Mouse (Mus musculus) liver, postnatal 0 days (tissue): ENCODE measurements around the gene Erh. TPM values are rescaled to one million over a fixed set of nuclear protein-coding genes. Genes with fewer than 3 reads are reported as not detected.

Experiments
- ATAC-seq: fragments of 200-750 bp; cut with Nextera tagmentation; 2 replicates; pipeline ENCODE4 v1.8.0; 2017; ENCODE audit warnings: mild to moderate bottlenecking, moderate library complexity
- DNase-seq: peaks from one replicate; pipeline ENCODE4 v3.0.0-alpha.2; 2016
- H3K27ac ChIP-seq: fragments of 300-500 bp; sonication (generic); 2 replicates; pipeline ENCODE4 v1.5.1; 2014; ENCODE audit warnings: antibody characterized with exemption, moderate library complexity, mild to moderate bottlenecking, low read depth
- H3K27me3 ChIP-seq: fragments of 300-500 bp; sonication (generic); 2 replicates; pipeline ENCODE4 v1.6.1; 2014; ENCODE audit warnings: low read length, control low read depth, mixed read lengths; ENCODE audit not compliant: insufficient read depth
- H3K36me3 ChIP-seq: fragments of 300-500 bp; sonication (generic); replicated peaks from 2 replicates; pipeline ENCODE4 v1.6.1; 2014; ENCODE audit warnings: mild to moderate bottlenecking, control low read depth, low read length, moderate library complexity, mixed read lengths; ENCODE audit not compliant: insufficient read depth
- H3K4me1 ChIP-seq: fragments of 300-500 bp; sonication (generic); 2 replicates; pipeline ENCODE4 v1.6.1; 2014; ENCODE audit warnings: antibody characterized with exemption, mild to moderate bottlenecking, control low read depth; ENCODE audit not compliant: insufficient read depth
- H3K4me2 ChIP-seq: fragments of 300-500 bp; sonication (generic); 2 replicates; pipeline ENCODE4 v1.6.1; 2014; ENCODE audit warnings: low read depth, mild to moderate bottlenecking, low read length, moderate library complexity, mixed read lengths
- H3K4me3 ChIP-seq: fragments of 300-500 bp; sonication (generic); 2 replicates; pipeline ENCODE4 v1.5.1; 2014; ENCODE audit warnings: low read depth, low read length
- H3K9ac ChIP-seq: fragments of 300-500 bp; sonication (generic); replicated peaks from 2 replicates; pipeline ENCODE4 v1.6.1; 2014; ENCODE audit warnings: mild to moderate bottlenecking, moderate library complexity
- H3K9me3 ChIP-seq: fragments of 300-500 bp; sonication (generic); 2 replicates; pipeline ENCODE4 v1.6.1; 2016; ENCODE audit warnings: mild to moderate bottlenecking, control low read depth, low read length, mixed read lengths
- CTCF ChIP-seq: sonication (generic); IDR thresholded peaks from 2 replicates; pipeline ENCODE4 v1.5.1; 2016; ENCODE audit warnings: antibody characterized with exemption, low read depth
- EP300 ChIP-seq: IDR thresholded peaks from 2 replicates; pipeline ENCODE4 v1.6.1; 2016; ENCODE audit warnings: antibody characterized with exemption, low read depth, mild to moderate bottlenecking
- WGBS: fragments of 180-500 bp; shearing (Covaris S2); extraction: QIAGEN DNeasy Blood & Tissue Kit; methylation state at CpG from one replicate; pipeline ENCODE4 v1.1.7; 2014; ENCODE audit not compliant: insufficient replicate concordance; 5-methylcytosine and 5-hydroxymethylcytosine counted together
- polyA plus RNA-seq: library from polyadenylated mRNA; unstranded; fragments of >200 nt; fragmentation: Nextera tagmentation; extraction: Ambion mirVana; gene quantifications from 2 replicates; pipeline ENCODE4 v1.2.1, GENCODE M21; 2015

The Erh gene
- polyA plus RNA-seq, 1 experiment from 2014 or later, result 92.2 TPM

DNA sequence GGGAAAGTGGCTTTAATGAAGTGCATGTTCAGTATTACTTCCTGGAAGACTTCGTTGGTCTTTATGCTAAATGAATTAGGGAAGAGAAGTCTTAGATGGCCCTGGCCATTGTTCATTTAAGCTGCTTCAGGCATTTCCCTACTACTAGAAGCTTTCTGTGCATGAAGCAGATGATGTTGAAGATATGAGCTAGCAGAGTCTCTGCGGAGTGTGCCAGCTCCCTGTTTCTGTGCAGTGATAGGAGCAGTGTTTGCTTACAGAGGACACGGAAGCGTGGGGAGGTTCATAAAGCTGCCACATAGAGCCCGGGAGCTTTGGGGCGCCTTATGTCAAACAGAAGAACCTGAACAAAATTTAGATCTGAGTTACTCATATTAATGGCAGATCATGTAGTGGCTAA, 14.5 kb upstream of the Erh start:
- TF ChIP-seq EP300 (no peak), CTCF (no peak)
- Histone ChIP-seq H3K36me3 (peaks cover 7% of the 10 kb centered on the region), H3K4me2 (no peak overlapping the region), H3K27ac (no peak overlapping the region), H3K27me3 (no peaks in the 10 kb centered on the region), H3K4me3 (no peak overlapping the region), H3K4me1 (peaks cover 20% of the 10 kb centered on the region), H3K9me3 (no peaks in the 10 kb centered on the region), H3K9ac (no peak overlapping the region)
- WGBS, result 58% methylated on average over 6 of the region's 6 CpGs
- ATAC-seq (no peak), DNase-seq (no peak)

DNA sequence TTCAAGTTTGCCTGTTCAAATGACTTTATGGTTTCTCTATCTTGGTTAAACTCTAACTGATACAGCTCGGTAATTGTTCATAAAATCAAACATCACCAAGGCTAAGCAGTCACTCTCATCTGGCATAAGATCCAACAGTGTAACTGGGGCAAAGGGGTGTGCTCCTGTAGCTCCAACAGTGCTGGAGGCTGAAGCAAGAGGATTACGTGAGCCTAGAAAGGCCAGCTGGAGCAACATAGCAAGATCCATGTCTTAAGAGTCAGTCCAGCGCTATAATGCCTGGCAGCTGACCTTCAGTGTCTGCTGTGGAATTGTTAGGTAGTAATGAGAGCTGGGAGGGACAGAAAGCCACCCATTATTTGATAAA, 10.5 kb upstream of the Erh start:
- Histone ChIP-seq H3K36me3 (peaks cover 2% of the 10 kb centered on the region; the same call in 1 of the 2 replicates), H3K9me3 (no peaks in the 10 kb centered on the region), H3K9ac (no peak overlapping the region), H3K27ac (peak overlapping the region; percentile 65), H3K4me3 (no peak overlapping the region), H3K4me2 (peak overlapping the region; percentile 51; the same call in 1 of the 2 replicates), H3K27me3 (no peaks in the 10 kb centered on the region), H3K4me1 (peaks cover 12% of the 10 kb centered on the region; the same call in 1 of the 2 replicates)
- ATAC-seq (peak; percentile 70), DNase-seq (no peak)
- TF ChIP-seq CTCF, result no peak
- no peak for TF ChIP-seq EP300
- 73% methylated on average over 3 of the region's 3 CpGs for WGBS

DNA sequence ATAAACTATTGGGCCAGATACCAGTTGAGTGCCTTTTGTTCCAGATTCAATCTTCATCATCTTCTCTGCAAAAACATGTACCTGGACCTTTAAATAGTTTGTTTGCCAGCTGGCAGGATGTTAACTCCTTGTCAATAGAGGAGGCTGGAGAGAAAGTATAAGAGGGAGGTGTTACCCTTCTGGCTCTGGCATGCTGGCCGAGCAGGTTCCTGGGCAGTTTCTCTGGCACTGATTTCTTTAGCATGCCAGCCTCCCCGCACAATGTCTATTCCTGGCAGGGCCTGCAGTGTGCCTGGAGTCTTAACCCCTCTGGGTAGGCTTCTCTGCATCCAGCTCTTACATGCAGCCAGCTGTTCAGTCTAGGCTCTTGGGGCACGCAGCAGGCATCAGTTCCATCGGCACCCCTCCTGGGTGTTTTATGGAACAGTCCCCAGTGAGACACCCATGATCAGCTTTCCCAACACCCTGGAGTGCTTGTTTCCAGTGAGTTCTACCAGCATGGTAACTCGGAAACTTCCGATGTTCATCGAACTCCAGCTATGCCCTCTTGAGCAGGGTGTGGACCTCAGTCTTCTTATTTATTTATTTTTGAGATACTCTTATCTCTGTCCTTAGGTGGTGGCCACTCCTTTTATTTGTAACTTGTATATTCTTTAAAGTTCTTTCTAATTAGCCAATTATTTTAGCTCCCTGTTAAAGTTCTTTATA, 10.0 kb upstream of the Erh start:
- peak; percentile 91 for ATAC-seq
- 76% methylated on average over 7 of the region's 7 CpGs for WGBS
- H3K9me3 ChIP-seq, result no peaks in the 10 kb centered on the region
- H3K9ac ChIP-seq, result no peak overlapping the region
- H3K4me1 ChIP-seq, result peaks cover 12% of the 10 kb centered on the region; the same call in 1 of the 2 replicates
- H3K36me3 ChIP-seq, result peaks cover 2% of the 10 kb centered on the region; the same call in 1 of the 2 replicates
- no peaks in the 10 kb centered on the region for H3K27me3 ChIP-seq
- no peak overlapping the region for H3K4me3 ChIP-seq
- H3K27ac ChIP-seq, result peak overlapping the region; percentile 65
- peak; percentile 37 for DNase-seq
- TF ChIP-seq CTCF, result no peak
- no peak for TF ChIP-seq EP300
- peak overlapping the region; percentile 51 for H3K4me2 ChIP-seq

DNA sequence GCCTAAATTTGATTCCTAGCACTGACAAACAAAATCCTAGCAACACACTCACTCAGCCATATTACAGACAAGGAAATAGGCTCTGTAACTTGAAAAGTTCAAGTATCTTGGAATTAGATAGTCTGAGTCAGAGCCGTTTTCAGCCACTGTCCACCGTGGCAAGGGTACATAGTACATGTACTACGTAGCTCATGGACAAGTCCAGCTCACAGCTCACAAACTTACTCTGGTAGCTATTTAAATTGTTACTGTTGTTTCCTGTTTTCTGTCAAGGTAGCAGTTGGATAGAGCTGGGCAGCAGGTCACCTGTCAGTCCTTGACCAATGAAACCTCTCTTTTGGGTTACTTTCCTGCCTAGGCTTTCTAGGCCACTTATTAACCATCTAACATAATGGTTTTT, 2.2 kb upstream of the Erh start:
- peaks cover 7% of the 10 kb centered on the region for H3K36me3 ChIP-seq
- H3K4me3 ChIP-seq, result 0 out of 2 replicates have a peak overlapping the region, but pooled peaks have one; percentile 84
- H3K9me3 ChIP-seq, result no peaks in the 10 kb centered on the region
- 76% methylated on average over 3 of the region's 3 CpGs for WGBS
- H3K4me2 ChIP-seq, result peak overlapping the region; percentile 97
- DNase-seq, result no peak
- no peaks in the 10 kb centered on the region for H3K27me3 ChIP-seq
- TF ChIP-seq EP300 (no peak), CTCF (no peak)
- no peak overlapping the region for H3K9ac ChIP-seq
- ATAC-seq, result no peak
- H3K27ac ChIP-seq, result no peak overlapping the region
- H3K4me1 ChIP-seq, result peaks cover 28% of the 10 kb centered on the region

DNA sequence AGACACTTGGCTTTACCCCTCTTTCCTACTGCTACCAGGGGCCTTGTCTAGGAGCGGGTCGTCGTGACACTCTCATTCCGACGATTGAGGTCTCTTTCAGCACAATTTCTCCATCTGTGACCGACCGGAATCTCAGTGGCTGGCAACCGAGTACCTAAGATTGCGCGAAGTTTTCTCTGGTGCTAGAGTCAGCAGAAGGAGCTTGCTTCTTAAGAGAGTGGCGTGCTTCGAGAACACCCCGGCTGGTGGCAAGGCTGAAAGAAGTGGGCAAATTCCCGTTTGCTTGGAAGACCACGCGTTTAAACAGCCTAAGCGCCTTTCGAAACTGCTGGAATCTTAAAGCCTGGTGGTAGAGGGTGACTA, 346 bp upstream of the Erh start:
- H3K27me3 ChIP-seq, result no peaks in the 10 kb centered on the region
- H3K36me3 ChIP-seq, result peaks cover 25% of the 10 kb centered on the region
- H3K4me3 ChIP-seq, result peak overlapping the region; percentile 84
- peak overlapping the region; percentile 86 for H3K27ac ChIP-seq
- peak overlapping the region; percentile 93 for H3K9ac ChIP-seq
- DNase-seq (no peak), ATAC-seq (no peak)
- H3K9me3 ChIP-seq, result no peaks in the 10 kb centered on the region
- TF ChIP-seq EP300, result no peak
- no peak for TF ChIP-seq CTCF
- 4% methylated on average over 18 of the region's 18 CpGs for WGBS
- H3K4me2 ChIP-seq, result peak overlapping the region; percentile 97
- peaks cover 28% of the 10 kb centered on the region for H3K4me1 ChIP-seq

DNA sequence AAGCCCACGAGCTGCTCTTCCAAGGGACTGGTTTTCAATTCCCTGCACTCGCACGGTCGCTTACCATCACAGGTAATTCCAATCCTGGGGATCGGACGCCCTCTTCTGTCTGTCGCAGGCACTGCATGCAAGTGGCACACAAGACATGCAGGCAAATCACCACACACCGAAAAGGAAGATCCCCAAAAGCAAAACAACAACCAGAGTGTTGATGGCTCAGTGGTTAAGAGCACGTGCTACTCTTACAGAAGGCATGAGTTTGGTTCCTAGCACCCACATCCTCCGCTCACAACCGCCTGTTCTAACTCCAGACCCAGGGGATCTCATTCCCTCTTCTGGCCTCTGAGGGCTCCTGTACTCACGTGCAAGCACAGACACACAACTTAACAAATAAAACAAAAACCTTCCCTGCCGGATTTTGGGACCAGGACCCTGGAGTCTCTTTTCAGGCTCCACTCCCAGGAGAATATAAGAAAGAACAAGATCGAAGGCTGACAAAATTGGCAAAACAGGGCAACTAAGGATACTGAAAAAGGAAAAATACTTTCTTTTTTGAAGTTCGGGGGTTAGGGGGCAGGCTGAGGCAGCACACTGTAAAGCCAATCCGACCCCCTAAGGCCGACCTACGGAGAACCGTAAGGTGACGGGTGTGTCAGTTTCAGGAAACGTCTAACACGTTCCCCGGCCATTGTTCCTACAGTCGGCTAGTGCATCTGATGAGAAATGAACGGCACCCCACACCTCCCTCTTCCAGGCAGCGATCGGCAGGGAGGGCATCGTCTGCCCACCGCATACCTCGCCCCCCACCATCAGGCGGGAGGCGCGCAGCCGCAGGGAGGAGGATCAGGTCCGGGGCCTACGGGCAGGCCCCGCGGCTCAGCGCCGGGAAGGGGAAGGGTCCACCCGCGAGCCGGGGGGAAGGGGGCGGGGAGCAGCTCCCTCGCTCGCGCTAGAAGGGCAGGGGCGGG, 1.1 kb downstream of the Erh start:
- H3K27me3 ChIP-seq, result no peaks in the 10 kb centered on the region
- ATAC-seq (peak; percentile 28), DNase-seq (peak; percentile 80)
- TF ChIP-seq EP300 (no peak), CTCF (peak; percentile 84)
- 3% methylated on average over 37 of the region's 48 CpGs for WGBS
- peak overlapping the region; percentile 93 for H3K9ac ChIP-seq
- H3K4me2 ChIP-seq, result peak overlapping the region; percentile 97
- peak overlapping the region; percentile 84 for H3K4me3 ChIP-seq
- no peaks in the 10 kb centered on the region for H3K9me3 ChIP-seq
- peak overlapping the region; percentile 86 for H3K27ac ChIP-seq
- H3K36me3 ChIP-seq, result peaks cover 36% of the 10 kb centered on the region
- H3K4me1 ChIP-seq, result peaks cover 26% of the 10 kb centered on the region
